Mouse (Mus musculus): ENCODE results near the gene Rif1.
"Not testable (repeated sequence)": the region's sequence is repeated elsewhere in the genome, so short reads cannot be mapped to it uniquely, and the experiment has no call there.

The Rif1 gene

GRCm38 (mm10) chr2:52071241-52071991, 1.2 kb upstream of the Rif1 start:
- in situ Hi-C loops (cut with MboI), result no loop called here

- in situ Hi-C loops (cut with MboI), result no loop called here
Measured at GRCm38 (mm10) chr2:52072065-52072490, 554 bp upstream of the Rif1 start.

GRCm38 (mm10) chr2:52073141-52073904, 691 bp downstream of the Rif1 start:
- in situ Hi-C loops (cut with MboI), result no loop called here

- in situ Hi-C loops (cut with MboI), result no loop called here
Measured at GRCm38 (mm10) chr2:52078666-52079065, 6.0 kb downstream of the Rif1 start.

- in situ Hi-C loops (cut with MboI), result no loop called here
Measured at GRCm38 (mm10) chr2:52084013-52084412, 11.4 kb downstream of the Rif1 start.

GRCm38 (mm10) chr2:52084571-52084970, 11.9 kb downstream of the Rif1 start:
- in situ Hi-C loops (cut with MboI), result no loop called here

GRCm38 (mm10) chr2:52114086-52114485, 41.5 kb downstream of the Rif1 start:
- in situ Hi-C loops (cut with MboI), result no loop called here

GRCm38 (mm10) chr2:52131370-52131769, 58.7 kb downstream of the Rif1 start:
- in situ Hi-C loops (cut with MboI), result not testable (repeated sequence)

- in situ Hi-C loops (cut with MboI), result no loop called here
Measured at GRCm38 (mm10) chr2:52133351-52133750, 60.7 kb downstream of the Rif1 start.

- in situ Hi-C loops (cut with MboI), result no loop called here
Measured at GRCm38 (mm10) chr2:52153064-52153463, 80.4 kb downstream of the Rif1 start.

- in situ Hi-C loops (cut with MboI), result no loop called here
Measured at GRCm38 (mm10) chr2:52169243-52170005, 96.8 kb downstream of the Rif1 start.
